Mouse (Mus musculus) frontal cortex, postnatal 10 days (tissue): ENCODE results near the gene Pear1.

Experiments used
- DNase-seq, 2 experiments: peaks; one replicate each; pipeline ENCODE4 v3.0.0; 2022; ENCODE audit warnings: low spot score in 2 of 2, mixed read lengths in 1 of 2

The Pear1 gene

GRCm38 (mm10) chr3:87765631-87766283 is 58.3 kb downstream of the Pear1 start:
- DNase-seq = no peak

GRCm38 (mm10) chr3:87765091-87765490 is 59.0 kb downstream of the Pear1 start:
- no peak for DNase-seq

- no peak for DNase-seq
These were observed 59.6 kb downstream of the Pear1 start for GRCm38 (mm10) chr3:87764506-87764905.

GRCm38 (mm10) chr3:87763683-87764289 is 60.3 kb downstream of the Pear1 start:
- peak in 1 of 2 experiments; percentile 70 for DNase-seq

DNA sequence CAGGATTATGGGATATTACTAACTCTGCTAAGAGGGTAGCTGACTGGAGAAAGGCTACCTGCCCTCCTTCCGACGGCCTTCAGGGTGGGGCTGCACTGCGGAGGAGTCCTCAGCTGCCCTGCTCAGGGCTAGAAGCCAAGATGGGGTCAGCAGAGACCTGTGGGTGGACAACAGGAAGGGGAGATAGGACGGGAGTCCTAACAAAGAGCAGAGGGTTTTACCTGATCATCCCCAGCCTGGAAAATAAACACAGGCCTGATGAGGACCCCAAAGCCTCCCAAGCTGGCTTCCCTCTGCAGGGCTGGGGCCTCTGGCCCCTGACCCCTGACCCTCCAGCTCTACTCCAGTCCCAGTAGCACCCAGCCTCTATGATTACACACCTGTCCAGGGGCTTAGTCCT is 60.9 kb downstream of the Pear1 start:
- DNase-seq = no peak

GRCm38 (mm10) chr3:87761408-87762375 is 62.4 kb downstream of the Pear1 start:
- no peak for DNase-seq

- no peak for DNase-seq
These were observed 65.5 kb downstream of the Pear1 start for GRCm38 (mm10) chr3:87758641-87759040.

GRCm38 (mm10) chr3:87756488-87756887 is 67.6 kb downstream of the Pear1 start:
- DNase-seq = no peak

GRCm38 (mm10) chr3:87755964-87756363 is 68.1 kb downstream of the Pear1 start:
- DNase-seq = peak; percentile 63 to 84

DNA sequence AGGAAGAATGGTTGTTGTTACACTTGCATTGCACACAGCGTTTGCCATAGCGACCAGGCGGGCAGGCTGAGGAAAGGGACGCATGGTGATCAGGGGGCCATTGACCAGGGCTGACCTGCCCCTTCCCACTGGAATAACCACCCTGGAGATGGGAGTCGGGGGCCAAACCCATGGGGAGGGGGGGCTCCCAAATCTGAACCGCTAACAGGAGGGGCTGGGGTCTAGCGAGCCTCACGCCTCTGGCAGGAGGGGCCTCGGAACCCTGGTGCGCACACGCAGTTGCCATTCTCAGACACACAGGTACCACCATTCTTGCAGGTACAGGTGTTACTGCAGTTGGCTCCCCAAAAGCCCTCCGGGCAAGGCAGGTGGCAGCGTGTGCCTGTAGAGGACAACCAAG is 70.3 kb downstream of the Pear1 start:
- no peak for DNase-seq

GRCm38 (mm10) chr3:87752567-87752966 is 71.5 kb downstream of the Pear1 start:
- DNase-seq = no peak

GRCm38 (mm10) chr3:87749977-87750376 is 74.1 kb downstream of the Pear1 start:
- DNase-seq = no peak

- no peak for DNase-seq
These were observed 75.1 kb downstream of the Pear1 start for GRCm38 (mm10) chr3:87749036-87749435.

- DNase-seq = no peak
These were observed 75.7 kb downstream of the Pear1 start, which contains the start of gene Lrrc71 for GRCm38 (mm10) chr3:87748431-87748830. Gene Lrrc71 (minus strand): TSS chr3:87748625.

GRCm38 (mm10) chr3:87745036-87745659 is 79.0 kb downstream of the Pear1 start:
- no peak for DNase-seq

- DNase-seq = no peak
These were observed 80.2 kb downstream of the Pear1 start for GRCm38 (mm10) chr3:87743927-87744326.

GRCm38 (mm10) chr3:87742735-87743134 is 81.4 kb downstream of the Pear1 start:
- DNase-seq = no peak

- no peak for DNase-seq
These were observed 82.1 kb downstream of the Pear1 start for GRCm38 (mm10) chr3:87742013-87742412.

- no peak for DNase-seq
These were observed 85.2 kb downstream of the Pear1 start for GRCm38 (mm10) chr3:87738906-87739305.

GRCm38 (mm10) chr3:87735335-87735734 is 88.8 kb downstream of the Pear1 start:
- DNase-seq = no peak

GRCm38 (mm10) chr3:87733984-87734761 is 89.9 kb downstream of the Pear1 start:
- no peak for DNase-seq
